ENCODE assay signal across 8 mouse cellular contexts in genomic region chr12:76546383-76547276, GRCm38 (mm10). TPM values are rescaled to one million over a fixed set of nuclear protein-coding genes. Genes with fewer than 3 reads are reported as not detected.
DNase-seq lines count a peak whose midpoint lies in the region; ATAC-seq lines count a peak whose summit lies in the region.

No protein-coding gene starts in this region.

- no peak for ATAC-seq in embryonic facial prominence, embryonic 13.5 days (ENCODE audit: insufficient number of reproducible peaks, insufficient read depth, low FRiP score, low TSS enrichment, low read depth)
- peak; percentile 49; the same call in 1 of the 2 replicates for ATAC-seq in hindbrain, embryonic 15.5 days (ENCODE audit: low FRiP score, low read depth)
- ATAC-seq in limb, embryonic 12.5 days (ENCODE audit: insufficient number of reproducible peaks, insufficient read depth, low FRiP score, low TSS enrichment, low read depth), result no peak

- peaks cover 39% of the 10 kb centered on the region for H3K4me1 ChIP-seq in embryonic facial prominence, embryonic 13.5 days
- peaks cover 24% of the 10 kb centered on the region for H3K4me1 ChIP-seq in hindbrain, embryonic 15.5 days (replicated peaks)
- H3K4me1 ChIP-seq in limb, embryonic 12.5 days (replicated peaks), result peaks cover 43% of the 10 kb centered on the region

- WGBS in embryonic facial prominence, embryonic 13.5 days, result 6% methylated on average over 28 of the region's 28 CpGs
- WGBS in hindbrain, embryonic 15.5 days, result 7% methylated on average over 28 of the region's 28 CpGs
- 6% methylated on average over 28 of the region's 28 CpGs for WGBS in limb, embryonic 12.5 days

- H3K36me3 ChIP-seq in embryonic facial prominence, embryonic 13.5 days, result no peaks in the 10 kb centered on the region
- no peaks in the 10 kb centered on the region for H3K36me3 ChIP-seq in hindbrain, embryonic 15.5 days
- no peaks in the 10 kb centered on the region for H3K36me3 ChIP-seq in limb, embryonic 12.5 days

- peak overlapping the region; percentile 32 for H3K4me3 ChIP-seq in embryonic facial prominence, embryonic 13.5 days
- H3K4me3 ChIP-seq in hindbrain, embryonic 15.5 days, result peak overlapping the region; percentile 23
- H3K4me3 ChIP-seq in limb, embryonic 12.5 days (replicated peaks), result peak overlapping the region; percentile 22

- peak overlapping the region; percentile 58 for H3K9ac ChIP-seq in embryonic facial prominence, embryonic 13.5 days
- H3K9ac ChIP-seq in hindbrain, embryonic 15.5 days, result peak overlapping the region; percentile 16; the same call in 1 of the 2 replicates
- peak overlapping the region; percentile 44 for H3K9ac ChIP-seq in limb, embryonic 12.5 days (replicated peaks)

- peak; percentile 59 for DNase-seq in gastrocnemius, postnatal 10 days
- no peak for DNase-seq in gastrocnemius, postnatal 25 days
- DNase-seq in Muller cell, postnatal 12 days (ENCODE audit: inconsistent ontology term), result peak; percentile 94
- DNase-seq in right cerebral cortex, postnatal 14 days, result peak; percentile 33
- DNase-seq in ovary, postnatal 10 days (ENCODE audit: low spot score), result no peak

- H3K27ac ChIP-seq in embryonic facial prominence, embryonic 13.5 days, result peak overlapping the region; percentile 87
- peak overlapping the region; percentile 36; the same call in 1 of the 2 replicates for H3K27ac ChIP-seq in hindbrain, embryonic 15.5 days (replicated peaks)
- H3K27ac ChIP-seq in limb, embryonic 12.5 days, result peak overlapping the region; percentile 64; the same call in 1 of the 2 replicates

- H3K9me3 ChIP-seq in embryonic facial prominence, embryonic 13.5 days, result no peaks in the 10 kb centered on the region
- H3K9me3 ChIP-seq in hindbrain, embryonic 15.5 days, result no peaks in the 10 kb centered on the region
- H3K9me3 ChIP-seq in limb, embryonic 12.5 days, result no peaks in the 10 kb centered on the region

- peaks cover 42% of the 10 kb centered on the region for H3K27me3 ChIP-seq in embryonic facial prominence, embryonic 13.5 days
- peaks cover 12% of the 10 kb centered on the region for H3K27me3 ChIP-seq in hindbrain, embryonic 15.5 days
- peaks cover 11% of the 10 kb centered on the region for H3K27me3 ChIP-seq in limb, embryonic 12.5 days

- H3K4me2 ChIP-seq in embryonic facial prominence, embryonic 13.5 days, result peak overlapping the region; percentile 57
- peak overlapping the region; percentile 51 for H3K4me2 ChIP-seq in hindbrain, embryonic 15.5 days
- H3K4me2 ChIP-seq in limb, embryonic 12.5 days, result peak overlapping the region; percentile 54

RNA-seq across cellular contexts. Expression of gene Plekhg3, which starts 15.9 kb away (rescaled TPM):
- total RNA-seq in gastrocnemius, postnatal 10 days (2021), result 10 to 100 TPM; 13.6 to 18.5 TPM
- 1 to 10 TPM; 6.1 to 7.6 TPM for total RNA-seq in gastrocnemius, postnatal 25 days (2021)
- polyA plus RNA-seq in embryonic facial prominence, embryonic 13.5 days (2015; fragmentation: Nextera tagmentation; extraction: Ambion mirVana), result 5.7 and 6.5 TPM in 2 replicates
- 2.1 and 2.3 TPM in 2 replicates for polyA plus RNA-seq in hindbrain, embryonic 15.5 days (2015; fragmentation: Nextera tagmentation; extraction: Ambion mirVana)
- polyA plus RNA-seq in limb, embryonic 12.5 days (2016; fragmentation: Nextera tagmentation; extraction: Ambion mirVana), result 6.2 and 7.4 TPM in 2 replicates

Comparison
In these comparisons a context has a peak if more than half of its experiments do, and no peak if none do; other contexts are left out.
1. DNase-seq: peak in gastrocnemius, postnatal 10 days (single experiment), Muller cell, postnatal 12 days (single experiment) and right cerebral cortex, postnatal 14 days (single experiment); none in gastrocnemius, postnatal 25 days (single experiment) and ovary, postnatal 10 days (single experiment).
2. H3K27ac ChIP-seq: peak in every context shown above with its lines; median percentile 87 in embryonic facial prominence, embryonic 13.5 days; 64 in limb, embryonic 12.5 days; 36 in hindbrain, embryonic 15.5 days.
3. Peak in every context shown above with its lines, with median percentiles within 50 percentile points of each other: H3K4me2 ChIP-seq, H3K4me3 ChIP-seq and H3K9ac ChIP-seq.